Mouse (Mus musculus): Measurements from ENCODE around the gene Trim14. TPM values are rescaled to one million over a fixed set of nuclear protein-coding genes. Genes with fewer than 3 reads are reported as not detected.

Gene Trim14
- total RNA-seq, 1 experiment from 2014 or later, result 28.0 TPM

DNA sequence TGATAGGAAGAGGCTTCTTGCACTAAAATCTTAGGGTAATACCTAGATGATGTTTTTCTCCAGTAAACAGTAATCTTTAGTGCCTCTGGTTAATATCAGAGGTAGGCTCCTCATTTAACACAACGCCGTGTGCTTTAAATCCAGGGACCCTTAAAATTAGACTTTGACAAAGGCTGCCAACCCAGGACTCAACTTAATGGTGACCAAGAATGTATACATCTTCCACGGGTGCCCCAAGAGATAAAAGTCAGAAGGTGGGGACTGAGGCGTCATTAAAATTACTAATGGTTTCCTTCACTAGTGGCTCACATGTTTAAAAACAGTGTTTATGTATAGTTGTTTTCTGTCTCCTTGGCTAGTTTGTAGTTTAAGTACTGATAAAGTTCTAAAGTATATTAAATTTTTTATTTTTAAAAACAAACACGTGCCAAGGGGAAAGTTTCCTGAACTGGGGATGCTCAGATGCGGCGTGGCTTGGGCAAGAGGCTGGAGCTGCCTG, 85.9 kb downstream of the Trim14 start:
- no peak for ATAC-seq (replicated peaks; ENCODE audit: low read depth, poor library complexity, severe bottlenecking)

DNA sequence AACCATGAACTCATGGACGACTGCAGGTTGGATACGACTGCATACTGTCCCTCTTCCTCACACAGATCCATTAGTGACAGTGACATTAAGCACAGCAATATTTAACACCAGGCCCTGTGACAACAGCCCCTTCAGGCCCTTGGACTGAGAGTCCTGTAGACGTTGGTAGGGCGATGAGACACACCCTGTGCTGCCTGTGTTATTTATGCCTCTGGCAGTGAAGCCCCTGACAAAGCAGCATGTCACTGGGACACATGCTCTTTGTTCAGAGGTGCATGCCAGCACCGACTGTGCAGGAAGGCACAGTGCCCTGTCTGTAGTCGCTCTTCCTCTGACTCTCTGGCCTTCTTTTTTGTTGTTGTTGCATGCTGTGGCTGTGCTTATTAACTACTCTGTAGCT, 87.1 kb downstream of the Trim14 start:
- no peak for ATAC-seq (replicated peaks; ENCODE audit: low read depth, poor library complexity, severe bottlenecking)

DNA sequence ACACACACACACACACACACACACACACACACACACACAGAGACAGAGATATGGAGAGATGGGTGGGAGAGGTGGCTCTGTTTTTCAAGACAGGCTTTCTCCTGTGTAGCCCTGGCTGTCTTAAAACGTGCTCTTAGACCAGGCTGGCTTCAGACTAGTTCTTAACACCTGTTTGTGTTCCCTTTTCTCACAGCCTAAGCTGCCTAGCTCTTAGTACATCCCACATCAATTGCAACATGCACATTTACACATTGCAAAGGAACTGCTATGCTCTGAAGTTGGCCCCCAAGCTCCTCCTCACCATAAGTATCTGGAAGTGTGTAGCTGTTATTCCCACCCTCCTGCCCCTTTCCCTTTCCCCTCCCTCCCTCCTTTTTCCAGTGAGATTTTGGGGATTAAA, 88.5 kb downstream of the Trim14 start:
- ATAC-seq (replicated peaks; ENCODE audit: low read depth, poor library complexity, severe bottlenecking), result no peak

DNA sequence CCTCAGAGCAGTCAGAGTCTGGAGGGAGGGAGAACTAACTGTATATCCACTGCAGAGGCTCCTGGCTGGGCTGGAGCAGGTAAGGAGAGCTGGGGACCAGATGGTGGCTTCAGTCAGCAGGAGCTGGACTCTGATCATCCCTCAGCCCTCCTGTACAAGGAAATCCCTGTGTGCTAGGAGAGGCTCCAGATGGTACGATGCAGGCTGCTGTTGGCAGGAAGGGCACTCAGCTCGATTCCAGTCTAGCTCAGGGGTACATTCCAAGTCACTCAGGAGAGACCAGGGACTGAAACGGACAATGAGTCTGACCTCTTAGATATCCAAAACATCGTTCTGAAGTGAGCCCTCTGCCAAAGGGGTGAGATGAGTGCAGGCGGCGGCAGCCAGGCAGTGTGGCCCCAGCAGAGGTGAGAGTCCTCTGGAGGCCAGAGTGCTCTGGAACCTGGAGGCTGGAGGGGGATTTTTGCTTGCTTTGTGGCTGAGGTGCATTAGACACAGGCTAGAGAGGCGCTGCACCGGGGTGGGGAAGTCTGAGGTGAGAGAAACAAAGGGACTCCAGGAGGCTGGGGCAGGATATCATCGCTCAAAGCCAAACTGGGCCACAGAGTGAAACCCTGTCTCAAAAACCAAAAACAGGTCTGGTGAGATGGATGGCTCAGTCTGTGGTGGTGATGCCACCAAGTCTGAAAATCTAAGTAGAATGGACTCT, 90.5 kb downstream of the Trim14 start:
- ATAC-seq (replicated peaks; ENCODE audit: low read depth, poor library complexity, severe bottlenecking), result no peak

Other genes starting within 250 kb of the Trim14 start
- gene Foxe1, start 192.5 kb downstream of the Trim14 start, total RNA-seq (2017), result 0.34 TPM in 1 of 2 replicates, not detected in the other
- 9.7 and 17.0 TPM in 2 replicates for gene Trmo, start 146.7 kb downstream of the Trim14 start, total RNA-seq (2017)
- 64.2 and 76.9 TPM in 2 replicates for gene Hemgn, start 122.6 kb downstream of the Trim14 start, total RNA-seq (2017)
- 152 and 196 TPM in 2 replicates for gene Anp32b, start 85.2 kb downstream of the Trim14 start, total RNA-seq (2017)
- 57.9 and 65.7 TPM in 2 replicates for gene Nans, start 46.9 kb downstream of the Trim14 start, total RNA-seq (2017)
- gene Coro2a, start 66.1 kb upstream of the Trim14 start, total RNA-seq (2017), result 47.3 and 61.3 TPM in 2 replicates
- 4.1 and 5.3 TPM in 2 replicates for gene Tbc1d2, start 114.1 kb upstream of the Trim14 start, total RNA-seq (2017)

Measured in common myeloid progenitor, adult 5-6 weeks (primary cell).